Mouse (Mus musculus): ENCODE data around the gene Rnf212b.
"Not testable (repeated sequence)": the region's sequence is repeated elsewhere in the genome, so short reads cannot be mapped to it uniquely, and the experiment has no call there.

Rnf212b gene

GRCm38 (mm10) chr14:54813991-54814390 lies at the start of gene Rnf212b:
Rnf212b (plus strand) TSS chr14:54814141.
- no peak for DNase-seq (ENCODE audit: low read depth, low spot score)

- not testable (repeated sequence) for DNase-seq (ENCODE audit: low read depth, low spot score)
These were observed 47.0 kb upstream of the Rnf212b start for GRCm38 (mm10) chr14:54766937-54767336.

- DNase-seq (ENCODE audit: low read depth, low spot score): no peak
These were observed 45.5 kb upstream of the Rnf212b start for GRCm38 (mm10) chr14:54768314-54769067.

GRCm38 (mm10) chr14:54769068-54769425 lies 44.9 kb upstream of the Rnf212b start:
- DNase-seq (ENCODE audit: low read depth, low spot score): no peak

- DNase-seq (ENCODE audit: low read depth, low spot score): no peak
These were observed 43.6 kb upstream of the Rnf212b start for GRCm38 (mm10) chr14:54770373-54770772.

GRCm38 (mm10) chr14:54772333-54772856 lies 41.5 kb upstream of the Rnf212b start:
- DNase-seq (ENCODE audit: low read depth, low spot score): peak; percentile 84

GRCm38 (mm10) chr14:54775534-54776041 lies 38.4 kb upstream of the Rnf212b start:
- peak; percentile 69 for DNase-seq (ENCODE audit: low read depth, low spot score)

- no peak for DNase-seq (ENCODE audit: low read depth, low spot score)
These were observed 37.2 kb upstream of the Rnf212b start for GRCm38 (mm10) chr14:54776768-54777167.

GRCm38 (mm10) chr14:54777893-54778292 lies 36.0 kb upstream of the Rnf212b start:
- no peak for DNase-seq (ENCODE audit: low read depth, low spot score)

- DNase-seq (ENCODE audit: low read depth, low spot score): no peak
These were observed 33.9 kb upstream of the Rnf212b start for GRCm38 (mm10) chr14:54780084-54780483.

GRCm38 (mm10) chr14:54780836-54781609 lies 32.9 kb upstream of the Rnf212b start:
- peak; percentile 63 for DNase-seq (ENCODE audit: low read depth, low spot score)

- peak; percentile 57 for DNase-seq (ENCODE audit: low read depth, low spot score)
These were observed 32.2 kb upstream of the Rnf212b start, which contains the start of gene Slc7a8 for GRCm38 (mm10) chr14:54781610-54782365. Slc7a8 (minus strand) TSS chr14:54781946.

GRCm38 (mm10) chr14:54782971-54783370 lies 31.0 kb upstream of the Rnf212b start:
- no peak for DNase-seq (ENCODE audit: low read depth, low spot score)

- no peak for DNase-seq (ENCODE audit: low read depth, low spot score)
These were observed 28.0 kb upstream of the Rnf212b start for GRCm38 (mm10) chr14:54785898-54786297.

GRCm38 (mm10) chr14:54786489-54786888 lies 27.5 kb upstream of the Rnf212b start:
- no peak for DNase-seq (ENCODE audit: low read depth, low spot score)

GRCm38 (mm10) chr14:54787226-54787625 lies 26.7 kb upstream of the Rnf212b start:
- DNase-seq (ENCODE audit: low read depth, low spot score): no peak

GRCm38 (mm10) chr14:54788231-54788630 lies 25.7 kb upstream of the Rnf212b start:
- no peak for DNase-seq (ENCODE audit: low read depth, low spot score)

GRCm38 (mm10) chr14:54792166-54792565 lies 21.8 kb upstream of the Rnf212b start:
- no peak for DNase-seq (ENCODE audit: low read depth, low spot score)

- no peak for DNase-seq (ENCODE audit: low read depth, low spot score)
These were observed 20.6 kb upstream of the Rnf212b start for GRCm38 (mm10) chr14:54793351-54793750.

- no peak for DNase-seq (ENCODE audit: low read depth, low spot score)
These were observed 19.8 kb upstream of the Rnf212b start for GRCm38 (mm10) chr14:54793894-54794830.

All from telencephalon, adult 2 months (tissue).